In genomic region chr6:71258562-71258961, GRCm38 (mm10) we compare ENCODE assay signal across 1 mouse cellular context.
TF ChIP-seq lines count a peak whose summit lies in the region.

No protein-coding gene starts in this region.

TF ChIP-seq in MEL, 35 proteins besides CTCF, POLR2A, EP300 and RAD21 (continued from another document):
- TF ChIP-seq MAX (IDR thresholded peaks at IDR 0.05; ENCODE audit: low read length) (no peak), HCFC1 (IDR thresholded peaks at IDR 0.05; ENCODE audit: low read depth, low read length) (no peak), MEF2A (IDR thresholded peaks at IDR 0.05; ENCODE audit: extremely low read depth, insufficient replicate concordance, low read depth, low read length, poor library complexity, severe bottlenecking) (no peak), NELFE (IDR thresholded peaks at IDR 0.05; ENCODE audit: low read depth, low read length) (no peak), GABPA (IDR thresholded peaks at IDR 0.05; ENCODE audit: low read depth, low read length) (no peak)
TF ChIP-seq in MEL: peak in this region for 0.
